Mouse (Mus musculus): Measurements from ENCODE around the gene Cldn15.
A peak's percentile ranks its signal among the peaks of the same experiment; 100 is the strongest.

Cldn15 gene

DNA sequence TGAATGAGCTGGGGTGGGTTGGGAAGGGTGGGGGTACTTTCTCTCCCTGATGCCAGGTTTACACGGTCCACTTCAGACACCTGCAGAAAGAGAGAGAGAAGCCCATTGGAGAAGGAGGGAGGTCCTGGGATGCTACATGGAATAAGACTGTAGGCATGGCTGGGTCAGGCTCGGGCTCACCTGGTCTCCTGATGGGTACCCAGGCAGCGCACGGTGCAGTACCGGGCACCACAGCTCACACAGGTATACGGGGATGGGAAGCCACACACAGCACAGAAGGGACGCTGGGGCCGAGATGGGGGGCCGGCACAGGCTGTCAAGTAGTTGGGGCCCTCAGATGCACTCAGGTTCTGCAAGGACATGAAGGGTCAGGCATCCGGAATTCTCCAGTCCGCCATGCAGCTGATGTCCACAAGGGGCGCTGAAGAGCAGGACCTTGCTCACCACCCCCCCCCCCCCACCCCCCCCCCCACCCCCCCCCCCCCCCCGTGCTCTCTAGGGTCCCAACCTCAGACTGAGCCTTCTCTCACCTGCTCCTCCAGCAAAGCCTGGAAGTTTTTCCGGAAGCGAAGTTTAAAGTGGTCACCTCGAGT lies 16.0 kb downstream of the Cldn15 start:
- peak; percentile 72 for DNase-seq (ENCODE audit: low spot score)

DNA sequence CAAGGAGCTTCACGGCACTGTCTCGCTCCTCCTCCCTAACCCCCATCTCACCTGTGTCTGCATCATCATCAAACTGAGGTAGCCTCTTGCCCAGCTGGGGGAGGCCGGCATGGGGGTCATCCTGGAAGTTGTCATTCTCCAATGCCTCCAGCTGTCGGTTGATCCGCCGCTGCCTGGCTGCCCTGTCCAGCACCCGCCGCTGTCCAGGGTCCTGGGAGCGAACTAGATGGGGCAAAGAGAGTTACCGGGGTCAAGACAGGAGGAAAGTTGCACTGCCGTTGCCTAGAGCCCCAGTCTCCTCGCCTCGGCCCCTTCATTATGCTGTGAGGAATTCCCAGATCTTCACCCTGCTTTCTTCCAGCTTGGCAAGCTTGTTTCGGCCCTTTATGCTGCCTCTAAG lies 18.4 kb downstream of the Cldn15 start:
- peak; percentile 31 for DNase-seq (ENCODE audit: low spot score)

DNA sequence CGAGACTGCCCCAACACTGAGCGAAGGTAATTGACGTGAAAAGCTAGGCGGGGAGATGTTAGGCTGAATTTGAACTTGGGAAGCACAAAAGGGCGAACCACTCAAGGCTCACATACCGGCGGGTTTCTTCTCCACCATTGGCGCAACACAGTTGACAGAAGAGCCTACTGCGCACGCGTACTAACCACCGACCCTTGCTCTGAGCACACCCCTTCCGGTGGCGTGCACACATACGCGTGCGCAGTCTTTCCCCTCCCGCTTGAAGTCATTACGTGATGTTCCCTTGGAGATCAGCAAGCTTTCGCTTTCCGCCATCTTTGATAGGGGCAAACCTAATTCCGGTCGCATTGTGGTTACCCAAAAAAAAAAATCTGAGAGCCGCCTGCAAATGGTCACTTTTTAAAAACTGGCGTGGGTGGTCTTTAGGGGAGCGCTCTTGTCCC lies 20.3 kb downstream of the Cldn15 start, which contains the start of gene Plod3:
Plod3 (plus strand) TSS at position 325 of the 443 bp plus-strand sequence.
- DNase-seq (ENCODE audit: low spot score): peak; percentile 100

DNA sequence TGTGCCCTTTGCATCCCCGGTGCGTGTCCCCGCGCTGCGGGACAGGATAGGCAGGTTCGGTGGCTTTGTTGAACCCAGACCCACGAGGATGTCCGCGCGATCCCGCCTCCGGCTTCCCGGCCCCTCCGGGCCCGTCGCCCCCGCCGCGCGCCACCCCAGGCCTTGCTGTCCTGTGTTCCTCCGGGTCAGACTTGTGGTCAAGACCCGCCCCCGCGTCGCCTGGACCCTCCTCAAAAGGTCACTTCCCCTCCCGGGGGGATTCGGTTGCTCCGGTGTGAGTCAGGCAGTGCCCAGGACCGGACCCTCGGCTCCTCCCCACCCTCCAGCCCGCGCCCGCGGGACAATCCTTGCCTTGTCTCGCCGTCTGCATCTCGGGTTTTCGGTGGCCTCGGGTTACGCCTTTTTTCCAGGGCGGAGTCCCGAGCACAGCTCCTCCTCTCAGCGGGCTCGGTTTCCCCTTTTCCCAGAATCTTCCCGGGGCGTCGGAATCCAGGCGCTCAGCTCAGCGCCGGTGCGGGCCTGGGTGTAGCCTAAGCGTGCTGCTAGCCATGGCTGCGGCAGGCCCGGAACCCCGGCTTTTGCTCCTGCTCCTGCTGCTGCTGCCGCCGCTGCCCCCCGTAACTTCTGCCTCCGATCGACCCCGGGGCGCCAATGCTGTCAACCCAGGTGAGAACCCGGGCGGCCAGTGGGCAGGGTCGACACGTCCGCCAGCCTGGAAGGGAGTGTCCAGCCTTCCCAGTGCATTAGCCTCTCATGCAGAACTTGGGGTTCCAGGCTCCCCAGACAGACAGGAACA lies 20.9 kb downstream of the Cldn15 start:
- DNase-seq (ENCODE audit: low spot score): peak; percentile 73

DNA sequence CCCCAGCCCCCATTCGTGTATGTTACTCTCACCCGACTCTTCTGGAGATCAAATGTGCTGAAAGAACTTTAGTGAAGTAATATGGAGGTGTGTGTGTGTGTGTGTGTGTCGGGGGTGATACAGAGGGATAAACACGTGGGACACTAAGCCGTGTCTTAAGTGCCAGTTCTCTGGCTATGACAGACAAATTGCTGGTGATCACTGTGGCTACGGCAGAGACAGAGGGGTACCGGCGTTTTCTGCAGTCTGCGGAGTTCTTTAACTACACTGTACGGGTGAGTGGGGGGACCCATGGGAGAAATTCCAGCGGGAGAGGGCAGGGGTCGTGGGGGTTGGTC lies 21.5 kb downstream of the Cldn15 start, which contains the start of gene Znhit1:
Znhit1 (minus strand) TSS at position 88 of the 338 bp plus-strand sequence.
- no peak for DNase-seq (ENCODE audit: low spot score)

DNA sequence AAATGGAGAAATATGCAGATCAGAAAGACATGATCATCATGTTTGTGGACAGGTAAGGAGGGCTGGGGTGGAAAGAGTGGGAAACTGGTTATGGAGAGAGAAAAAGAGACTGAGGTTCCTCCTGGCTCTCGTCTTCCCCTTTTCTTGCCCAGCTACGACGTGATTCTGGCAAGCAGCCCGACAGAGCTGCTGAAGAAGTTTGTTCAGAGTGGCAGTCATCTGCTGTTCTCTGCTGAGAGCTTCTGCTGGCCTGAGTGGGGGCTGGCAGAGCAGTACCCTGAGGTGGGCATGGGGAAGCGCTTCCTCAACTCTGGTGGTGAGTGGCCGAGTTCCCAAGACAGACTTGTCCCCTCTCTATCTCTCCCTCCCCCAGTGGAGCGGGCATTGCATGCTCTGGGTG lies 22.0 kb downstream of the Cldn15 start:
- DNase-seq (ENCODE audit: low spot score): no peak

DNA sequence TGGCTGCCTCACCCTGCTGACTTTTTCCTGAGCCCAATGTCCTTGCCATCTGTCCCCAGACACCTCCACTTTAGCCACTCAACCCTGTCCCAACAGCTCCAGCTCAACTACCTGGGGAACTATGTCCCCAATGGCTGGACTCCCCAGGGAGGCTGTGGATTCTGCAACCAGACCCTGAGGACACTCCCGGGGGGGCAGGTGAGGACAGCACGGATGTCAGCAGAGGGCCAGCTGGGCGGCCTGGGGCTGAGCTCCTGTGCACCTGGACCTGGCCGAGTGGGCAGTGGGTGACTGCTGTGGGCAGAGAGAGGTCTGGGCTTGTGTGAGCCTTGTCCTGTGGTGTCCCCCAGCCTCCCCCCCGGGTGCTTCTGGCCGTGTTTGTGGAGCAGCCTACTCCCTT lies 23.4 kb downstream of the Cldn15 start:
- DNase-seq (ENCODE audit: low spot score): no peak

DNA sequence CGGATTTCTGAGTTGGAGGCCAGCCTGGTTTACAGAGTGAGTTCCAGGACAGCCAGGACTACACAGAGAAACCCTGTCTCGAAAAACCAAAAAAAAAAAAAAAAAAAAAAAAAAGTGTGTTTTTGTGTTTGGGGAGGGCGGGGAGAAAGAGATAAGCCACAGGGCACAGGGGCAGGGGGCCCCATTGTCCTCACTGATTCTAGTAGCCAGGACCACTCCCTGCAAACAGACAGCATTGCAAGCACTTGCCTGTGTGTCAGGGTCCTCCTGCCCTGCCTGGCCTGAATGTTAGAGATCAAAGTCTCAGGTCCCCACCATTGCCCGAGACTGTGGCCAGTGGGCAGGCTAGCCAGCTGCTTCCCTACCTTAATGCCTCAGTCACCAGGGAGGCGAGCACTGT lies 33.0 kb downstream of the Cldn15 start:
- DNase-seq (ENCODE audit: low spot score): no peak

DNA sequence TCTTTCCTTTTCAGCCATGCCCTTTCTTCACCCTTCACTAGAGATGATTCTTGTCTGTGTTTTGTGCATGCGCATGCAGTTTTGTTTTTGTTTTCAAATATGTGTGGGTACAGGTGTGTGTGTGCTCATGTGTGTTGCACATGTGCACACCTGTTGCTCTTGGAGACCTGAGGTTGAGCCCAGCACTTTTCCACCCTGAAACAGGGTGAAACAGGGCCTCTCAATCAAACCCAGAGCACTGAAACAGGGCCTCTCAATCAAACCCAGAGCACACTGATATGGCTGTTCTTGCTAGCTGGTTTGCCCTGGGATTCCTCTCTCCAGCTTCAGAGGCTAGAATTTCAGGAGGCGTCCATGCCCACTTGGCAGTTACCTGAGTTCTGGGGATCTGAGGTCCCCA lies 34.2 kb downstream of the Cldn15 start:
- DNase-seq (ENCODE audit: low spot score): no peak

DNA sequence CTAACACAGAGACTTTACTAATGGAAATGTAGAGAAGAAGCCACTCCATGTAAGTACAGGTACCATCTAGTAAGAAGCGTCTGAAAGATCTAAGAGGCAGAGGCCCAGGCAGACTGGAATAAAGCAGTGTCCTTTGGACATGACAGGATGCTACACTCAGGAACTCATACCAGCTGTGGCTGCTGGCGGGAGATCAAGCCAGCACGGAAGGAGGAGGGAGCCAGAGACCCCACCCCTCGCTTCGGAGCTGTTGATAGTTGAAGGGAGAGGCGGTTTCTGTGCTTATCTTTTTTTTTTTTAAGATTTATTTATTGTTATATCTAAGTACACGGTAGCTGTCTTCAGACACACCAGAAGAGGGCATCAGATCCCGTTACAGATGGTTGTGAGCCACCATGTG lies 40.9 kb downstream of the Cldn15 start:
- DNase-seq (ENCODE audit: low spot score): no peak

DNA sequence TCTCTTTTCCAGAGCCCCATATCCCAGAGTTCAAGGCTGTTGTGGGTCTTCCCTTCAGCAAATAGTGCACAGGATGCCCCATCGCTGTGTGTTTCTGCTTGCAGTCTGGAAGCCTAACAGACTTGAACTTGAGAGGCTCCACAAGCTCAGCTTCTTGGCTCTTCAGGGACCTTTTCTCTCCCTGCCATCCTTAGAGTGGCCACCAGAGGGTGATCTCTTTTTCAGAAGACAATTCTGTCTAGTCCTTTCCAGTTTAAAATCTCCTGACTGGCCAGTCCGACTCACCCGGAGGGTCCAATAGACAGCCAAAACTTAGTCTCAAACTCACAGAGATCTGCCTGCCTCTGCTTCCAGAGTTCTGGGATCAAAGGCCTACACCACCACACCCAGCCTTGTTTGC lies 43.6 kb downstream of the Cldn15 start:
- no peak for DNase-seq (ENCODE audit: low spot score)

DNA sequence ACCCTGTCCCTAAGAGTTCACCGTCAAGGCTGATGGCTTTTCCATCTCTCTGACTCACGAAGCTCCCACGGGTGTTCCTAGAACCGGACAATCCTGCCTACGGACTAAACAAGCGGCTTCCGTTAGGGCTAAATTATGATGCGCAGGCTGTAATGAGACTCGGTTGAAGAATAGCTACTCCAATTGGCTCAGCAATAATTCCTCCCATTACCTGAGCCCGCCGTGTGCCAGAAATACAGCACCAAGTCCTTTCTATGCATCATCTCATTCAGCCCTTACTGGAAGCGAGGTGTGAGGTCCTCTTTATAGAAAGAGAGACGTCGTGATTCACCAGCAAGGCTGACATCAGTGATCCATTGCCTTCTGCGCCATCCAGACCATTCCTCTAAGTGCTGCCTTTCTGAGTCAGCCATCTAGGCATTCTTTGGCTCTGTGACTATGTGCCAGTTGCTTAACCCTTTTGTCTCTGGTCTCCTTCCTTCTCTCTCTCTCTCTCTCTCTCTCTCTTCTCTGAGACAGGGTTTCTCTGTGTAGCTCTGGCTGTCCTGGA lies 46.1 kb downstream of the Cldn15 start:
- no peak for DNase-seq (ENCODE audit: low spot score)

DNA sequence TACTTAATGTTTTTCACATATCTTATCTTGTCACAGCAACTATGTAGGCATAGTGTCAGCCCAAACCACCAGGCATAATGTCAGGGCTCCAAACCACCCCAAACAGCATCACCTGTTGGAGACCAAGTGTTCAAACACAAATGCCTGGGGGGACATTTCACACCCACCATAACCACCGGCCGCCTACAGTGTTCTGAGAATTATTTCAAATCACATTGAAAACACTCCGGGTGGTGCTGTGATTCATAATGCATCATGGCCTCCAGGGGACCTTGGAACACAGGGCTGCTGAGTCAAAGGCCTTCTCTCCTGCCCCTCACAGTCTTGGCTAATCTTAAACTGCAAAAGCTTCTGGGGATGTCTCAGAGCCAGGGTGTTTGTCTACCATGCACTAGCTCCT lies 49.5 kb downstream of the Cldn15 start:
- no peak for DNase-seq (ENCODE audit: low spot score)

DNA sequence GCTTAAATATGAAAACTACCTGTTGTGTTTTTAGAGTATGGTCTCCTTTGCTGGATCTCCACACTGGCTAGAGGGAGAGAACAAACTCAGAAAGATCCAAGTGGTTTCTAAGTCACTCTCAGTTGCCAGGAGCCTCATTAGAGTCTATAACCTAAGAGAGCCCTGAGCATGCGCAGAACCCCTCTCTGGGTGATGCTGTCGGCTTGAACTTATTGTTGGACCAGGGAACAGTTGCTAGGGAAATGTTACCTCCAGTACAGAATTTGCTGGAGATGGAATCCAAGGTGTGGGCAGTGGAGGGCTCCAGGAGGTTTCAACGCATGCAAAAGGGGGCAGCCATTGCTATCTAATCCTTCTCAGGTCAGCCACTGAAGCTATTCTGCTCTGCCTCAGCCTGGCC lies 57.9 kb downstream of the Cldn15 start:
- no peak for DNase-seq (ENCODE audit: low spot score)

DNA sequence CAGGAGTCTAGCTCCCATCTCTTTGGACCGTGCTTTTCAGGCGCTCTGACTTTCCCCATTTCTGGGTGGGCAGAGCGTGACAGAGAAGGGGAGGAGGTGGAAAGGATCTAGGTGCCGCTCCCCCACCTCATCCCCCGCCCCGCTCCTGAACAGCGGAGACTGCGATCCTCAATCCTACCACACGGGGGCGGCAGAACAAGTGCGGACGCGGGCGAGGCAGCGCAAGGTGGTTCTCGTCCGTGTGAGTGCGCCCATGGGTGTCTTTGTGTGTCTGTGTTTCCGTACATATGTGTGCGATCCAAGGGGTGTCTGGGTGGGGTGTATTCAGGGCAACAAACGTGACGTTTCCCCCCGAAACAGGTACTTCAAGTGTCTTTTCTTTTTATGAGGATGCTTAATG lies 58.7 kb downstream of the Cldn15 start:
- DNase-seq (ENCODE audit: low spot score): peak; percentile 82

All from embryo, embryonic 10 days (tissue).